Mouse (Mus musculus) liver, embryonic 14.5 days (tissue): ENCODE measurements around the gene Ambra1.

Experiments used
- CTCF ChIP-seq: IDR thresholded peaks from 2 replicates; pipeline ENCODE4 v1.5.1; 2016; ENCODE audit warnings: antibody characterized with exemption, low read depth, control low read depth
- EP300 ChIP-seq: IDR thresholded peaks from 2 replicates; pipeline ENCODE4 v1.6.1; 2016; ENCODE audit warnings: antibody characterized with exemption, low read depth

DNA sequence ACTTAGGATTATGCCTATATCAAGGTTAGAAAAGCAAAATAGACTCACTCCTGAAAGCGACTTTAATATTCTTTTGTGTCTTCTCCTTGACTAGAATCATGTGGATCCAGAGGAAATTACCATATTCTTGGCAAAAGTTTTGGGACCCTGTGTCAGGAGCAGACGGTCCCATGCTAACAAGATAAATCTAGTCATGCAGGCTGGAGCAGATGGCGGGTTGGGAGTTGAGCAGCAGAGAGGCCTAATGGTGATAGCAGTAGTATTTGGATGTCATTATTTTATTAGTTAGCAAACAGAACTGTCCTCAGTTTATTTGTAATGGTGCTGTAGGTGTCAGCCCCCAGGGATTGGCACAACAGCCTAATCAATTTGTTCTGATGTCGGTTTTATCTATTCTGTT, 154.0 kb downstream of the Ambra1 start:
- no peak for TF ChIP-seq CTCF
- TF ChIP-seq EP300 = no peak
